Mouse (Mus musculus): ENCODE measurements around the gene Pum1. TPM values are rescaled to one million over a fixed set of nuclear protein-coding genes. Genes with fewer than 3 reads are reported as not detected.

The Pum1 gene
- polyA plus RNA-seq, 1 experiment from 2014 or later = 52.7 TPM

GRCm38 (mm10) chr4:130706215-130707000 lies 43.3 kb downstream of the Pum1 start:
- Histone ChIP-seq H3K27ac (ENCODE audit: low read length) (no peak overlapping the region), H3K9me3 (replicated peaks; ENCODE audit: control insufficient read depth, low read length) (no peaks in the 10 kb centered on the region), H3K4me2 (ENCODE audit: low read depth, low read length) (no peak overlapping the region), H3K4me1 (ENCODE audit: control insufficient read depth, insufficient read depth, low read length) (peaks cover 21% of the 10 kb centered on the region), H3K27me3 (ENCODE audit: control insufficient read depth, insufficient read depth, low read length) (no peaks in the 10 kb centered on the region), H3K4me3 (ENCODE audit: low read length) (no peak overlapping the region), H3K9ac (ENCODE audit: low read length) (no peak overlapping the region), H3K36me3 (ENCODE audit: control insufficient read depth, insufficient read depth) (peaks cover 10% of the 10 kb centered on the region)
- WGBS = 57% methylated on average over 3 of the region's 3 CpGs
- no peak for ATAC-seq (replicated peaks; ENCODE audit: extremely low read depth, insufficient read depth, low FRiP score)

- H3K4me3 ChIP-seq (ENCODE audit: low read length) = no peak overlapping the region
- peaks cover 3% of the 10 kb centered on the region; the same call in 1 of the 2 replicates for H3K36me3 ChIP-seq (ENCODE audit: control insufficient read depth, insufficient read depth)
- H3K4me1 ChIP-seq (ENCODE audit: control insufficient read depth, insufficient read depth, low read length) = peaks cover 37% of the 10 kb centered on the region
- ATAC-seq (replicated peaks; ENCODE audit: extremely low read depth, insufficient read depth, low FRiP score) = no peak
- H3K27ac ChIP-seq (ENCODE audit: low read length) = no peak overlapping the region
- H3K9ac ChIP-seq (ENCODE audit: low read length) = no peak overlapping the region
- no peaks in the 10 kb centered on the region for H3K27me3 ChIP-seq (ENCODE audit: control insufficient read depth, insufficient read depth, low read length)
- H3K4me2 ChIP-seq (ENCODE audit: low read depth, low read length) = no peak overlapping the region
- WGBS = 67% methylated on average over 5 of the region's 5 CpGs
- H3K9me3 ChIP-seq (replicated peaks; ENCODE audit: control insufficient read depth, low read length) = no peaks in the 10 kb centered on the region
Measured at GRCm38 (mm10) chr4:130711353-130711848, 48.3 kb downstream of the Pum1 start.

DNA sequence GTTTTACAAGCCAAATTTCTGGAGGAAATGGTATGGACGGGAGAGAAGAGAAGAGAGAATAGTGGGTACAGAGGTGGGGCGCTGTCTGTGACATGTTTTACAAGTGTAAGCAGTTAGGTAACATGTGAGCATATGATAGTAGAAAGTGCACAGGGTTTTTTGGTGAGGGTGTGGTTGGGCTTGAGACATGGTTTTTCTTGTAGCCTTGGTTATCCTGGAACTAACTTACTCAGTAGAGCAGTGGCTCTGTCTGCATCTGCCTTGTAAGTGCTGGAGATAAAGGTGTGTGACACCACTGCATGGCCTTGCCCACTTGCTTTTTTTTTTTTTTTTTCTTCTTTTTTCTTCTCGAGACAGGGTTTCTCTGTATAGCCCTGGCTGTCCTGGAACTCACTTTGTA lies 49.2 kb downstream of the Pum1 start:
- no peaks in the 10 kb centered on the region for H3K27me3 ChIP-seq (ENCODE audit: control insufficient read depth, insufficient read depth, low read length)
- H3K9ac ChIP-seq (ENCODE audit: low read length) = no peak overlapping the region
- H3K9me3 ChIP-seq (replicated peaks; ENCODE audit: control insufficient read depth, low read length) = no peaks in the 10 kb centered on the region
- peaks cover 3% of the 10 kb centered on the region; the same call in 1 of the 2 replicates for H3K36me3 ChIP-seq (ENCODE audit: control insufficient read depth, insufficient read depth)
- no peak overlapping the region for H3K27ac ChIP-seq (ENCODE audit: low read length)
- H3K4me2 ChIP-seq (ENCODE audit: low read depth, low read length) = no peak overlapping the region
- WGBS = 67% methylated on average over 3 of the region's 3 CpGs
- H3K4me1 ChIP-seq (ENCODE audit: control insufficient read depth, insufficient read depth, low read length) = peaks cover 37% of the 10 kb centered on the region
- ATAC-seq (replicated peaks; ENCODE audit: extremely low read depth, insufficient read depth, low FRiP score) = no peak
- H3K4me3 ChIP-seq (ENCODE audit: low read length) = no peak overlapping the region

GRCm38 (mm10) chr4:130713430-130713829 lies 50.3 kb downstream of the Pum1 start:
- ATAC-seq (replicated peaks; ENCODE audit: extremely low read depth, insufficient read depth, low FRiP score) = no peak
- no peaks in the 10 kb centered on the region for H3K9me3 ChIP-seq (replicated peaks; ENCODE audit: control insufficient read depth, low read length)
- peaks cover 3% of the 10 kb centered on the region; the same call in 1 of the 2 replicates for H3K36me3 ChIP-seq (ENCODE audit: control insufficient read depth, insufficient read depth)
- no peak overlapping the region for H3K4me3 ChIP-seq (ENCODE audit: low read length)
- H3K27me3 ChIP-seq (ENCODE audit: control insufficient read depth, insufficient read depth, low read length) = no peaks in the 10 kb centered on the region
- peaks cover 37% of the 10 kb centered on the region for H3K4me1 ChIP-seq (ENCODE audit: control insufficient read depth, insufficient read depth, low read length)
- H3K27ac ChIP-seq (ENCODE audit: low read length) = no peak overlapping the region
- no peak overlapping the region for H3K9ac ChIP-seq (ENCODE audit: low read length)
- H3K4me2 ChIP-seq (ENCODE audit: low read depth, low read length) = no peak overlapping the region
- 69% methylated on average over 5 of the region's 5 CpGs for WGBS

GRCm38 (mm10) chr4:130715126-130715525 lies 52.0 kb downstream of the Pum1 start:
- peak overlapping the region; percentile 53 for H3K27ac ChIP-seq (ENCODE audit: low read length)
- no peaks in the 10 kb centered on the region for H3K9me3 ChIP-seq (replicated peaks; ENCODE audit: control insufficient read depth, low read length)
- ATAC-seq (replicated peaks; ENCODE audit: extremely low read depth, insufficient read depth, low FRiP score) = peak; percentile 66; the same call in 1 of the 2 replicates
- peaks cover 46% of the 10 kb centered on the region for H3K4me1 ChIP-seq (ENCODE audit: control insufficient read depth, insufficient read depth, low read length)
- peaks cover 4% of the 10 kb centered on the region; the same call in 1 of the 2 replicates for H3K36me3 ChIP-seq (ENCODE audit: control insufficient read depth, insufficient read depth)
- H3K9ac ChIP-seq (ENCODE audit: low read length) = no peak overlapping the region
- H3K27me3 ChIP-seq (ENCODE audit: control insufficient read depth, insufficient read depth, low read length) = no peaks in the 10 kb centered on the region
- H3K4me2 ChIP-seq (ENCODE audit: low read depth, low read length) = peak overlapping the region; percentile 47
- no peak overlapping the region for H3K4me3 ChIP-seq (ENCODE audit: low read length)

GRCm38 (mm10) chr4:130715623-130716022 lies 52.5 kb downstream of the Pum1 start:
- Histone ChIP-seq H3K36me3 (ENCODE audit: control insufficient read depth, insufficient read depth) (peaks cover 4% of the 10 kb centered on the region; the same call in 1 of the 2 replicates), H3K4me1 (ENCODE audit: control insufficient read depth, insufficient read depth, low read length) (peaks cover 48% of the 10 kb centered on the region), H3K9ac (ENCODE audit: low read length) (no peak overlapping the region), H3K9me3 (replicated peaks; ENCODE audit: control insufficient read depth, low read length) (no peaks in the 10 kb centered on the region), H3K4me2 (ENCODE audit: low read depth, low read length) (peak overlapping the region; percentile 47; the same call in 1 of the 2 replicates), H3K27me3 (ENCODE audit: control insufficient read depth, insufficient read depth, low read length) (no peaks in the 10 kb centered on the region), H3K4me3 (ENCODE audit: low read length) (no peak overlapping the region), H3K27ac (ENCODE audit: low read length) (peak overlapping the region; percentile 53; the same call in 1 of the 2 replicates)
- no peak for ATAC-seq (replicated peaks; ENCODE audit: extremely low read depth, insufficient read depth, low FRiP score)

DNA sequence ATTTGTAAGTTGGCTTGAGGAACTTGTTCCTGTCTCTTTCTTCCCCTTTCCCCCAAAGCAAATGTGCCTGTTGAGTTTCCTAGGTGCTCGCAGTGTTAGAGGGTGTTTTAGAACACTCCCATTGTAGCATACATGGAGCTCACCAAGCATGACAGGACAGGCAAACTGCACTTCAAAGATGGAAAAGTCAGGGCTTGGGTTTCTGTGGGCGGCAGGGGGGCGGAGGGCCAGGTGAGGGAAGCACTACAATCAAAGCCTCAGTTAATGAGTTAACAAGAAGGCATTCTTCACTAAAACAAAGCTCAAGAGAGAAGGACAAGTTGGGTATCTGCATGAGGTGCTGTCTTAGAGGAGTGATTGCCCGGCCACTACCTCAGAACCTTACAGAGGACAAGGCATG lies 56.2 kb downstream of the Pum1 start:
- WGBS = 86% methylated on average over 4 of the region's 4 CpGs
- Histone ChIP-seq H3K4me3 (ENCODE audit: low read length) (no peak overlapping the region), H3K4me1 (ENCODE audit: control insufficient read depth, insufficient read depth, low read length) (peaks cover 57% of the 10 kb centered on the region), H3K9me3 (replicated peaks; ENCODE audit: control insufficient read depth, low read length) (no peaks in the 10 kb centered on the region), H3K4me2 (ENCODE audit: low read depth, low read length) (no peak overlapping the region), H3K9ac (ENCODE audit: low read length) (no peak overlapping the region), H3K27me3 (ENCODE audit: control insufficient read depth, insufficient read depth, low read length) (no peaks in the 10 kb centered on the region), H3K27ac (ENCODE audit: low read length) (no peak overlapping the region), H3K36me3 (ENCODE audit: control insufficient read depth, insufficient read depth) (peaks cover 7% of the 10 kb centered on the region; the same call in 1 of the 2 replicates)
- ATAC-seq (replicated peaks; ENCODE audit: extremely low read depth, insufficient read depth, low FRiP score) = no peak

DNA sequence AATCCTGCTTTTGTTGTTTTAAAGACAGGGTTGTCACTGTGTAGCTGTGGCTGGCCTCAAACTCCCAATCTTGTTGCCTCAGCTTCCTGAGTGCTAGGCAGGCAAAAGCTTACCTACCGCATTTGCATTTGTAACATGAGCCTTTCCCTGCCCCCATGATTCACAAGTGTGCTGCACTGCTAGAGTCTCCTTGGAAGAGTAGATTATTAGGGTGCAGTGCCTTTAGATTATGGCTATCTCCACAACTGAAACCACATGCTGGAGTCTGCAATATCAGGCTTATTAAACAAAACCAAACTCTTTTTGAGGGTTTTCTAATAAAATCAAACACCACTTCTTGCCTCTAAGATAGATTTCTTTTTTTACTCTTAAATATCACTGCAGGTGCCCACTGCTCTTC lies 59.5 kb downstream of the Pum1 start:
- no peak overlapping the region for H3K9ac ChIP-seq (ENCODE audit: low read length)
- ATAC-seq (replicated peaks; ENCODE audit: extremely low read depth, insufficient read depth, low FRiP score) = no peak
- no peak overlapping the region for H3K4me3 ChIP-seq (ENCODE audit: low read length)
- no peaks in the 10 kb centered on the region for H3K9me3 ChIP-seq (replicated peaks; ENCODE audit: control insufficient read depth, low read length)
- H3K36me3 ChIP-seq (ENCODE audit: control insufficient read depth, insufficient read depth) = peaks cover 7% of the 10 kb centered on the region; the same call in 1 of the 2 replicates
- peaks cover 45% of the 10 kb centered on the region for H3K4me1 ChIP-seq (ENCODE audit: control insufficient read depth, insufficient read depth, low read length)
- WGBS = 22% methylated on average over 1 of the region's 1 CpGs
- no peak overlapping the region for H3K4me2 ChIP-seq (ENCODE audit: low read depth, low read length)
- H3K27me3 ChIP-seq (ENCODE audit: control insufficient read depth, insufficient read depth, low read length) = no peaks in the 10 kb centered on the region
- H3K27ac ChIP-seq (ENCODE audit: low read length) = no peak overlapping the region

GRCm38 (mm10) chr4:130726118-130726517 lies 63.0 kb downstream of the Pum1 start:
- 62% methylated on average over 3 of the region's 3 CpGs for WGBS
- Histone ChIP-seq H3K9ac (ENCODE audit: low read length) (no peak overlapping the region), H3K27ac (ENCODE audit: low read length) (no peak overlapping the region), H3K4me2 (ENCODE audit: low read depth, low read length) (no peak overlapping the region), H3K4me3 (ENCODE audit: low read length) (no peak overlapping the region), H3K9me3 (replicated peaks; ENCODE audit: control insufficient read depth, low read length) (no peaks in the 10 kb centered on the region), H3K36me3 (ENCODE audit: control insufficient read depth, insufficient read depth) (peaks cover 19% of the 10 kb centered on the region), H3K4me1 (ENCODE audit: control insufficient read depth, insufficient read depth, low read length) (peaks cover 30% of the 10 kb centered on the region), H3K27me3 (ENCODE audit: control insufficient read depth, insufficient read depth, low read length) (no peaks in the 10 kb centered on the region)
- ATAC-seq (replicated peaks; ENCODE audit: extremely low read depth, insufficient read depth, low FRiP score) = no peak

Measured in heart, embryonic 16.5 days (tissue).